ENCODE assay signal across 8 mouse cellular contexts in genomic region chr6:126645644-126646358, GRCm38 (mm10). TPM values are rescaled to one million over a fixed set of nuclear protein-coding genes. Genes with fewer than 3 reads are reported as not detected.
A peak's percentile ranks its signal among the peaks of the same experiment; 100 is the strongest.
DNase-seq lines count a peak whose midpoint lies in the region; ATAC-seq and TF ChIP-seq lines count a peak whose summit lies in the region.

No protein-coding gene starts in this region.

- H3K9me3 ChIP-seq in lung, postnatal 0 days (ENCODE audit: low read length): no peaks in the 10 kb centered on the region
- H3K9me3 ChIP-seq in neural tube, embryonic 14.5 days (ENCODE audit: control insufficient read depth, low read length): no peaks in the 10 kb centered on the region

- ATAC-seq in lung, postnatal 0 days: peak; percentile 50
- peak; percentile 93 for ATAC-seq in neural tube, embryonic 14.5 days (ENCODE audit: low read depth)

- H3K36me3 ChIP-seq in lung, postnatal 0 days (ENCODE audit: insufficient read depth, low read length): no peaks in the 10 kb centered on the region
- H3K36me3 ChIP-seq in neural tube, embryonic 14.5 days (ENCODE audit: control insufficient read depth, insufficient read depth, low read length): no peaks in the 10 kb centered on the region

- no peak for TF ChIP-seq CTCF in lung, postnatal 0 days (IDR thresholded peaks at IDR 0.05)

- peaks cover 40% of the 10 kb centered on the region for H3K27me3 ChIP-seq in lung, postnatal 0 days (replicated peaks; ENCODE audit: insufficient read depth, low read length)
- peaks cover 17% of the 10 kb centered on the region for H3K27me3 ChIP-seq in neural tube, embryonic 14.5 days (ENCODE audit: control insufficient read depth, insufficient read depth, low read length)

- H3K27ac ChIP-seq in lung, postnatal 0 days (ENCODE audit: low read length): no peak overlapping the region
- H3K27ac ChIP-seq in neural tube, embryonic 14.5 days (ENCODE audit: low read depth, low read length): no peak overlapping the region

- no peak for TF ChIP-seq EP300 in lung, postnatal 0 days (IDR thresholded peaks at IDR 0.05)

- H3K4me2 ChIP-seq in lung, postnatal 0 days (replicated peaks; ENCODE audit: low read depth, low read length): peak overlapping the region; percentile 57
- H3K4me2 ChIP-seq in neural tube, embryonic 14.5 days (ENCODE audit: low read depth, low read length): peak overlapping the region; percentile 99

- no peak for DNase-seq in lung, postnatal 0 days (ENCODE audit: low spot score)
- no peak for DNase-seq in lung, postnatal 10 days
- peak; percentile 90 for DNase-seq in embryo, embryonic 11 days
- peak; percentile 14 for DNase-seq in heart, postnatal 4 days
- peak; percentile 82 to 87 for DNase-seq in left cerebral cortex, postnatal 25 days (ENCODE audit: low spot score in 2 of 2)
- no peak for DNase-seq in urinary bladder, adult 18-20 months (ENCODE audit: low spot score in 2 of 2)
- no peak for DNase-seq in urinary bladder, postnatal 25 days (ENCODE audit: low spot score)

- H3K9ac ChIP-seq in lung, postnatal 0 days (replicated peaks; ENCODE audit: low read depth): no peak overlapping the region
- H3K9ac ChIP-seq in neural tube, embryonic 14.5 days (replicated peaks; ENCODE audit: low read depth, low read length): peak overlapping the region; percentile 52

- H3K4me3 ChIP-seq in lung, postnatal 0 days (ENCODE audit: low read depth, low read length): peak overlapping the region; percentile 36
- peak overlapping the region; percentile 57 for H3K4me3 ChIP-seq in neural tube, embryonic 14.5 days (ENCODE audit: low read depth, low read length)

- WGBS in lung, postnatal 0 days: 2% methylated on average over 27 of the region's 27 CpGs
- 2% methylated on average over 27 of the region's 27 CpGs for WGBS in neural tube, embryonic 14.5 days

- intact Hi-C loops in left cerebral cortex, postnatal 25 days (cut with DNase I): loop anchor here (1.0 to 2.0 kb wide), 2 partner anchors 56 to 57 kb away; no protein-coding TSS in a partner anchor

- peaks cover 6% of the 10 kb centered on the region for H3K4me1 ChIP-seq in lung, postnatal 0 days (ENCODE audit: insufficient read depth, low read depth, low read length)
- peaks cover 15% of the 10 kb centered on the region for H3K4me1 ChIP-seq in neural tube, embryonic 14.5 days (ENCODE audit: control insufficient read depth, insufficient read depth, low read length)

RNA-seq across cellular contexts. Expression of gene Kcna1, which starts 0.4 kb away (rescaled TPM):
- 0.08 and 0.12 TPM in 2 replicates for polyA plus RNA-seq in lung, postnatal 0 days (2015; fragmentation: Nextera tagmentation; extraction: Ambion mirVana)
- total RNA-seq in heart, postnatal 4 days (2021): under 1 TPM; 0.29 to 0.59 TPM
- 100 to 1,000 TPM in 1 of 2 experiments, 10 to 100 TPM in 1; 95.1 to 113 TPM for total RNA-seq in left cerebral cortex, postnatal 25 days (2021)
- 3.1 and 3.4 TPM in 2 replicates for polyA plus RNA-seq in neural tube, embryonic 14.5 days (2014; fragmentation: Nextera tagmentation; extraction: Ambion mirVana)

Comparison
In these comparisons a context has a peak if more than half of its experiments do, and no peak if none do; other contexts are left out.
1. DNase-seq: peak in embryo, embryonic 11 days (single experiment), heart, postnatal 4 days (single experiment) and left cerebral cortex, postnatal 25 days (2 of 2); none in lung, postnatal 0 days (single experiment), lung, postnatal 10 days (single experiment), urinary bladder, adult 18-20 months (0 of 2) and urinary bladder, postnatal 25 days (single experiment).
2. RNA of gene Kcna1, which starts 0.4 kb away (total RNA-seq): 95.1 to 113 TPM in left cerebral cortex, postnatal 25 days; 0.29 to 0.59 TPM in heart, postnatal 4 days; every median in the first group is over 10 times any median in the second.